Mouse (Mus musculus) heart, postnatal 0 days (tissue): ENCODE data around the gene Ptpn3.
"Not testable (repeated sequence)": the region's sequence is repeated elsewhere in the genome, so short reads cannot be mapped to it uniquely, and the experiment has no call there.

ENCODE experiments used
- CTCF ChIP-seq: IDR thresholded peaks from 2 replicates; pipeline ENCODE4 v1.5.1; 2016; ENCODE audit warnings: antibody characterized with exemption, control low read depth, low read depth
- EP300 ChIP-seq: IDR thresholded peaks from 2 replicates; pipeline ENCODE4 v1.6.1; 2016; ENCODE audit warnings: antibody characterized with exemption, low read depth

DNA sequence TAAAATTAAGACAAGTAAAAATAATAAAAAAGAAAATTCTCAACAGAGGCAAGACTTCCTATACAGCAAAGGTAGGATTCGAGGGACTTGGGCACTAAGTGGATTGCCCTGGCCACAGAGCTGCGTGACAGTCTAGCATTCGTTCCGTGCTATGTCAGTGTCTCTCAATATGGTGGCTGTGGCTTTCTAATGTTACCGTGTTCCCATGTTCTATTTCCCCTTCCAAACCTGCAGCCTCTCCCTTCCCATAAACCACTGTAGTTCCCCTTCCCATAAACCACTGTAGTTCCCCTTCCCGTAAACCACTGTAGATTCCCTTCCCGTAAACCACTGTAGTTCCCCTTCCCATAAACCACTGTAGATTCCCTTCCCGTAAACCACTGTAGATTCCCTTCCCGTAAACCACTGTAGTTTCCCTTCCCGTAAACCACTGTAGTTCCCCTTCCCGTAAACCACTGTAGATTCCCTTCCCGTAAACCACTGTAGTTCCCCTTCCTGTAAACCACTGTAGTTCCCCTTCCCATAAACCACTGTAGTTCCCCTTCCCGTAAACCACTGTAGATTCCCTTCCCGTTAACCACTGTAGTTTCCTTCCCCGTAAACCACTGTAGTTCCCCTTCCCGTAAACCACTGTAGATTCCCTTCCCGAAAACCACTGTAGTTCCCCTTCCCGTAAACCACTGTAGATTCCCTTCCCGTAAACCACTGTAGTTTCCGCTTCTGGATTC, 102.8 kb downstream of the Ptpn3 start:
- not testable (repeated sequence) for TF ChIP-seq EP300, CTCF
